Mouse (Mus musculus) forebrain, embryonic 10.5 days (tissue): ENCODE data around the gene Prkab2. TPM values are rescaled to one million over a fixed set of nuclear protein-coding genes. Genes with fewer than 3 reads are reported as not detected.

ENCODE experiments used
- DNase-seq: peaks from one replicate; pipeline ENCODE4 v3.0.0-alpha.2; 2017; ENCODE audit warnings: low spot score; ENCODE audit errors: extremely low spot score
- H3K27ac ChIP-seq: fragments of 300-500 bp; sonication (generic); 2 replicates; pipeline ENCODE4 v1.5.1; 2016; ENCODE audit warnings: mild to moderate bottlenecking
- H3K27me3 ChIP-seq: fragments of 300-500 bp; sonication (generic); 2 replicates; pipeline ENCODE4 v1.6.1; 2016; ENCODE audit warnings: mild to moderate bottlenecking; ENCODE audit not compliant: poor library complexity, severe bottlenecking
- H3K36me3 ChIP-seq: fragments of 300-500 bp; sonication (generic); replicated peaks from 2 replicates; pipeline ENCODE4 v1.6.1; 2016; ENCODE audit warnings: mild to moderate bottlenecking, moderate library complexity
- H3K4me1 ChIP-seq: fragments of 300-500 bp; sonication (generic); 2 replicates; pipeline ENCODE4 v1.6.1; 2016
- H3K4me3 ChIP-seq: fragments of 300-500 bp; sonication (generic); 2 replicates; pipeline ENCODE4 v1.5.1; 2016; ENCODE audit warnings: mild to moderate bottlenecking, moderate library complexity
- H3K9me3 ChIP-seq: fragments of 300-500 bp; sonication (generic); 2 replicates; pipeline ENCODE4 v1.6.1; 2016; ENCODE audit warnings: mild to moderate bottlenecking, moderate library complexity
- WGBS: fragments of 180-500 bp; shearing (Covaris S2); methylation state at CpG from one replicate; pipeline ENCODE4 v1.1.7; 2016; 5-methylcytosine and 5-hydroxymethylcytosine counted together
- polyA plus RNA-seq: library from polyadenylated mRNA; unstranded; fragments of >200 nt; fragmentation: Nextera tagmentation; extraction: Ambion mirVana; gene quantifications from 2 replicates; pipeline ENCODE4 v1.2.1, GENCODE M21; 2016

Gene Prkab2
- polyA plus RNA-seq, 1 experiment from 2014 or later, result 7.6 TPM

DNA sequence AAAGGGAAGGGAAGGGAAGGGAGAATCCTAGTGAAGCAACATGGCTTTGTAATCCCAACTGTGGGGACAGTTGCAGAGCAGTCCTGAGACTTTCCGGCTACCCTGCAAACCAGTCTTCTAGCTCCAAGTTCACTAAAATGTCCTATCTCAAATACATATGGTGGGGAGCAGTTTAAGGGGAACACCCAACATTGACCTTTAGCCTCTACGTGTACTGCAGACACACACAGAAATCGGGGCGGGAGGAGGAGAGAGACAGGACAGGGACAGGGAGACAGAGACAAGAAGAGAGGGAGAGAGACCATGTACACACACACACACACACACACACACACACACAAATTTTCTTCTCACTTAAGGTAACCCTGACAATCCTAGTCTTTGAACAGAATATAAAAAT is 28.1 kb upstream of the Prkab2 start:
- no peak for DNase-seq
- H3K27ac ChIP-seq, result no peak overlapping the region
- WGBS, result 86% methylated on average over 4 of the region's 4 CpGs

DNA sequence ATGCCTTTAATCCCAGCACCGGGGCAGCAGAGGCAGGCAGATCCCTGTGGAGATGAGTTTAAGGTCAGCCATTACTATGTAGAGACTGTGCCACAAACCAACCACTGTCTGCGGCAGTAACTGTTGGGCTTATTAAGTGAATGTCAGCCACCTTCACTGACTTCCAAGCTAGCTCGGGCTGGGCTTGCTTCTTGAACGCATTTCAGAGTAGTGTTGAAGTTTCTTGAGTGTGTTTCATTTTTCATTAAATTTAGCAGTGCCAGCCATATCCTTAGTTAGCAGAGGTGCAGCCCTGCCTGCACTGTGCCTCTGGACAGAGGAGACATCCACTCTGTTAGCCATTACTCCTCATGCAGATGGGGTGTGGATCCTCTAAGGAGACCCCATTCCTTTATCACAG is 27.2 kb upstream of the Prkab2 start:
- H3K36me3 ChIP-seq, result no peaks in the 10 kb centered on the region
- H3K4me3 ChIP-seq, result no peak overlapping the region
- no peaks in the 10 kb centered on the region for H3K9me3 ChIP-seq
- H3K27me3 ChIP-seq, result peaks cover 8% of the 10 kb centered on the region; the same call in 1 of the 2 replicates
- no peak overlapping the region for H3K27ac ChIP-seq
- 90% methylated on average over 4 of the region's 4 CpGs for WGBS
- DNase-seq, result no peak
- H3K4me1 ChIP-seq, result peaks cover 10% of the 10 kb centered on the region

More for the DNA sequence above, 28.1 kb upstream of the Prkab2 start:
- Histone ChIP-seq H3K36me3 (no peaks in the 10 kb centered on the region), H3K27me3 (peaks cover 8% of the 10 kb centered on the region; the same call in 1 of the 2 replicates), H3K9me3 (no peaks in the 10 kb centered on the region), H3K4me3 (no peak overlapping the region), H3K4me1 (peaks cover 10% of the 10 kb centered on the region)

DNA sequence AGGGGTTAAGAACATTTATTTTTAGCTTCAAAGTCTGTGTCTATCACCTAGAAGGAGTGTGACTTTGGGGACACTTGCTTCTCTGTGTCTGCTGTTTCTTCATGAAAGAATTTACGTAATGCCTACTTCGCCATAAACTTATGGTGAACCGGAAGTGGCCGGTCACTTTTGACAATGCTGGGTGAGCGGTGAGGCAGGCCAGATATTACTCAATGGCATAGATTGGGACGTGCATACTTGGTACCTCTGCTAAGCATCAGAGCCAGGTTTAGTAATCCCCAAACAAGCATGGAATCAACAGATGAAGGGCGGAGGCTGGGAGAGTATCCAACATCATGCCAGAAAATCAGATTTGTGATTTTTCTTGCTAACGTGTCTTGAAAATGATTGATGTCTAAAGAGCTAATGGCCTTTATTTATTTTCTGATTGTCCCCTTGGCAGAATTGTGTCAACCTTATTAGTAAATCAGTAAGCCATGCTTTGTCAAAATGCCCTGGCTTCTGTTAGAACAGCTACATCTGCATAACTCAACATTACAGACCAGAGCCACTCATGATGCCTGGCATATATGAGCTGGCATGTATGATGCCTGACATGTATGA is 26.6 kb upstream of the Prkab2 start:
- no peak for DNase-seq
- Histone ChIP-seq H3K27ac (no peak overlapping the region), H3K4me1 (peaks cover 10% of the 10 kb centered on the region), H3K4me3 (no peak overlapping the region), H3K27me3 (peaks cover 8% of the 10 kb centered on the region; the same call in 1 of the 2 replicates), H3K36me3 (no peaks in the 10 kb centered on the region), H3K9me3 (no peaks in the 10 kb centered on the region)
- 90% methylated on average over 8 of the region's 8 CpGs for whole genome bisulfite sequencing

DNA sequence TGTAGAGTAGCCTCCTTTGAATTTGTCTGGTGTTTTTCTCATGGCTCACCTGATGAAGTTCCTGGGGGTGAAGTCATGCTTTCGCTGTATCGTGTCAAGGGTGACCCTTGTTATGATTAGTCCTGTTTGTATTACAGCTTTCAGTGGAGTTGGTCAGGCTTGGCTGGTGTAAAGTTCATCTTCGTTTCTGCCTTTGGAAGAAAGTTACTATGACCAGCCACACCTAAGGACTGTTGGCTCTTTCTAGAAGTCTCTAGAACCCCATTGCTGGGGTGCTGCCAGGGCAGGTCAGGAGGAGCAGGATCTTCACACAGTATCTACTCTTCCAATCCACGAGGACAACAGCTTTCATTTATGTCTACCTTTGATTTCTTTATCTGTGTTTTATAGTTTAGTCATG is 24.5 kb upstream of the Prkab2 start:
- Histone ChIP-seq H3K4me3 (no peak overlapping the region), H3K27ac (no peak overlapping the region), H3K9me3 (no peaks in the 10 kb centered on the region), H3K27me3 (peaks cover 8% of the 10 kb centered on the region; the same call in 1 of the 2 replicates), H3K36me3 (no peaks in the 10 kb centered on the region), H3K4me1 (peaks cover 6% of the 10 kb centered on the region)
- WGBS, result 86% methylated on average over 4 of the region's 4 CpGs
- no peak for DNase-seq

DNA sequence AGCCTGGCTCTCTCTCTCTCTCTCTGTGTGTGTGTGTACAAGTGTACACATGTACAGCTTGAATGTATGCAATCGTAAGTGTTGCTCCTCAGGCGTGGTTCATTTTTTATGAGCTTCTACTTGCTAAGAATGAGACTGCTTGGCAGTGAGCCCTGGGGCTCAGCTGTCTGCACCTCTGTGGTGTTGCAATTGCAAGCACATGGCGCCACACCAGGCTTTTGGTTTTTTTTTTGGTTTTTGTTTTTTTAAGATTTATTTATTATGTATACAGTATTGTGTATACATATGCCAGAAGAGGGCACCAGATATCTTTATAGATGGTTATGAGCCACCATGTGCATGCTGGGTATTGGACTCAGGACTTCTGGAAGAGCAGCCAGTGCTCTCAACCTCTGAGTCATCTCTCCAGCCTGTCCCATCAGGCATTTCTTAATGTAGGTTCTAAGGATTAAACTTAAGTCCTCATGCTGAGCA is 23.7 kb upstream of the Prkab2 start:
- Histone ChIP-seq H3K4me1 (no peaks in the 10 kb centered on the region), H3K4me3 (no peak overlapping the region), H3K9me3 (no peaks in the 10 kb centered on the region), H3K27me3 (peaks cover 7% of the 10 kb centered on the region; the same call in 1 of the 2 replicates), H3K27ac (no peak overlapping the region), H3K36me3 (no peaks in the 10 kb centered on the region)
- 86% methylated on average over 3 of the region's 3 CpGs for WGBS
- DNase-seq, result no peak

DNA sequence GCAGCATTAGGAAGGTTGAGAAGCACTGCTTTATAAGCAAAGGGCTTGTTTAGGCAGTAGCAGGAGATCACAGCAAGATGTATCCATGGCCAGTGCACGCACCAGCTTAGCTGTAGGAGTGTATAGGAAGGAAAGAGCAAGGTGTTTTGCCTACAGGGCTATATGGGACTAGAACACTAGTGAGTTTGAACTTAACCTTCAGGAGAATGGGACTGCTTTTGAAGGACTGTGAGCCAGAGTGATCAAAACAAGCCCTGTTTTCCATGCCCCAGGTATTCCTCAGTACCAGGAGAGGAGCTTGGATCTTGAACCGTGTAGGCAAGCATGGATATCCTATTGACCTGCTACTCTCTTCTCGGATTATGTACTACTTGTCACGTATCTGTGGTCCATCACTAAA is 16.6 kb upstream of the Prkab2 start:
- H3K4me3 ChIP-seq, result no peak overlapping the region
- WGBS, result 94% methylated on average over 4 of the region's 4 CpGs
- H3K4me1 ChIP-seq, result no peaks in the 10 kb centered on the region
- no peak overlapping the region for H3K27ac ChIP-seq
- no peaks in the 10 kb centered on the region for H3K9me3 ChIP-seq
- no peaks in the 10 kb centered on the region for H3K27me3 ChIP-seq
- DNase-seq, result no peak
- no peaks in the 10 kb centered on the region for H3K36me3 ChIP-seq

DNA sequence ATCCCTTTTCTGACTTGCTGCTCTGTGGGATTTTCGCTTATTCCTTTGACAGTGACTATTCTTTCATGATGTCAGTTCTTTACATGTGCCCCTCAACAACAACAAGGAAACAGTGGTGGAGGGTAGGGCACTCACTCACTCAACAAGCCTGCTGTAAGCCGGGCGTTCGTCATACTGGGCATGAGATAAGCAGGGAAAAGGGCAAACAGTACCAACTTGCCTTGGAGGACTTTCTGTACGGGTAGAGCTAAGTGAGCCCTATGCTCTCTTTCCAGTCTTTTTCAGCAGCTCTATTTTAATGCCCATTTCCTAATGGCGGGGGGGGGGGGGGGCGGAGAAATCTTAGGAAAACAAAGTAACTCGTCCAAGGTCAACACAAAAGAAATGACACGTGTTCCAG is 16.0 kb upstream of the Prkab2 start:
- no peaks in the 10 kb centered on the region for H3K27me3 ChIP-seq

DNA sequence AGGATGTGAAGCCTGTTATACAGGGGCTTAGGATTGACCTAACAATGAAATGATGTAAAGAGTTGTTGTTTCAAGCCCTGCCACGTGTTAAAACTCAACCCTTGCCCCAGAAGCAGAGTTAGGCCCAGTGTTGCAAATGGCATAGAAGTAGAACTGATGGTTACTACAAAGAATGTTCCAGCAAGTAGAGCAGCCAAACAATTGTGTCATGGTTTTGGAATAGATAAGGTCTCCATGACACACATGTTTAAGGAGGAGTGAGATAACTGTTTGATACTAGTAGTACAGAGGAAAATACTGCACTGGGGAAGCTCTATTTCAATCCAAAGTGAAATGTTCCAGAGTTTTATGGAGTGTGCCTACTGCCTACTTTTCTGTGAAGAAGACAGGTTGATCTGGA is 9.5 kb upstream of the Prkab2 start:
- Histone ChIP-seq H3K9me3 (no peaks in the 10 kb centered on the region), H3K4me3 (no peak overlapping the region), H3K27me3 (no peaks in the 10 kb centered on the region), H3K27ac (no peak overlapping the region), H3K4me1 (0 out of 2 replicates have a peak, but pooled peaks cover 3% of the 10 kb centered on the region), H3K36me3 (no peaks in the 10 kb centered on the region)
- 51% methylated on average over 1 of the region's 1 CpGs for WGBS
- DNase-seq, result no peak

More for the DNA sequence above, 16.0 kb upstream of the Prkab2 start:
- 91% methylated on average over 9 of the region's 9 CpGs for WGBS
- no peaks in the 10 kb centered on the region for H3K4me1 ChIP-seq
- no peak overlapping the region for H3K4me3 ChIP-seq
- no peak for DNase-seq
- H3K9me3 ChIP-seq, result no peaks in the 10 kb centered on the region
- H3K27ac ChIP-seq, result no peak overlapping the region
- H3K36me3 ChIP-seq, result no peaks in the 10 kb centered on the region

DNA sequence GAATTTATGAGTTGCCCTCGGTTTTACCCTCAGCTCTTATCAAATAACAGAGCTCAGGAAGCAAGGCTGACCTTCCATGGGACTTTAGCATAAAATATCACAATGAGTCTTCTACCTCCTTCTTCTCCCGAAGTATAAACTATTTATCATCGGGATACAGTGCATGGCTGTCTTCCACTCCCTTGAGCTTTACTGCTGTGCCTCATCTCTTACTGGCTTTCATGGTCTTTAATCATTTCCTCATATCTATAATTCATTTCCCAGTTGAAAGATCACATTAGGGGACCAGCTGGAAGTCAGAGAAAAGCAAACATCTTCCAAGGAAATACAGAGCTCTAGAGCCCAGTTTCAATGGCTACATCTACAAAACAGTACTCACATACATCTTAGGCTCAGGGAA is 9.0 kb upstream of the Prkab2 start:
- Histone ChIP-seq H3K9me3 (no peaks in the 10 kb centered on the region), H3K4me3 (no peak overlapping the region), H3K27ac (no peak overlapping the region), H3K36me3 (no peaks in the 10 kb centered on the region), H3K4me1 (0 out of 2 replicates have a peak, but pooled peaks cover 3% of the 10 kb centered on the region), H3K27me3 (no peaks in the 10 kb centered on the region)
- no peak for DNase-seq
- 76% methylated on average over 3 of the region's 3 CpGs for WGBS

DNA sequence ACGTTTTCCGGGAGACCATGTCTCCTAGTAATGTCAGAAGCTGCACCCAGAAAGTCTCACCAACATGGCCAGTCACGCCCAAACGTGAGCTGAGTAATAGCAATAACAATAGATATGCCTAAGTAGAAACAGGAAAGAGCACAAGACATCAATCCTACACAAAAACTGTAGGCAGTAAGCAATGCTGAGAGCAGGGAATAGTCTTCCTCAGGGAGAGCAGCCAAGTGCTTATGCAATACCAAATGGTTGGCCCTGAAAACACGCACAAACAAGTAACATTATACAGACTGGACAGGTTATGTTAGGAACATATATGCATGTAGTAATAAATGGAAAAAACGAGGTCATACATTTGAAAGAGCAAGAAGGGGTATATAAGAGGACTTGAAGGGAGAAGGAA is 8.5 kb upstream of the Prkab2 start:
- H3K4me1 ChIP-seq, result 0 out of 2 replicates have a peak, but pooled peaks cover 3% of the 10 kb centered on the region
- WGBS, result 87% methylated on average over 6 of the region's 6 CpGs
- H3K36me3 ChIP-seq, result no peaks in the 10 kb centered on the region
- H3K4me3 ChIP-seq, result no peak overlapping the region
- H3K9me3 ChIP-seq, result no peaks in the 10 kb centered on the region
- no peak overlapping the region for H3K27ac ChIP-seq
- DNase-seq, result no peak
- no peaks in the 10 kb centered on the region for H3K27me3 ChIP-seq

DNA sequence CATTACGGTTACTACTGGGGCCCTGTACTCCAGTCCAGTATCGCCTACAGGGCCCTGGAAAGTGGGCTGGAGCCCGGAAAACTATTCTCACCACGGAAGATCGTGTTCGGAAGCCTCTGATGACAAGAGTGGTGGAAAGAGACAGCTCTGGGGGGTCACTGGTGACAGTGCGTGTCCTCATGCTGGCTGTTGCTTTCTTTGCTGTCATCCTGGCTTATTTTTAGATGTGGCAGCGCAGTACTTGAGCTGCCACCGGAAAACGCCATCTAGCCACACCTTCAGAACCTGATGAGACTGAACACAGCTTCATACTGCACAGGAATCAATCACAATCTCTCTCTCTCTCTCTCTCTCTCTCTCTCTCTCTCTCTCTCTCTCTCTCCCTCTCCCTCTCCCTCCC is 6.4 kb upstream of the Prkab2 start:
- H3K36me3 ChIP-seq, result no peaks in the 10 kb centered on the region
- DNase-seq, result no peak
- no peaks in the 10 kb centered on the region for H3K27me3 ChIP-seq
- H3K9me3 ChIP-seq, result no peaks in the 10 kb centered on the region
- H3K27ac ChIP-seq, result no peak overlapping the region
- 0 out of 2 replicates have a peak, but pooled peaks cover 3% of the 10 kb centered on the region for H3K4me1 ChIP-seq
- 90% methylated on average over 10 of the region's 10 CpGs for WGBS
- H3K4me3 ChIP-seq, result no peak overlapping the region

DNA sequence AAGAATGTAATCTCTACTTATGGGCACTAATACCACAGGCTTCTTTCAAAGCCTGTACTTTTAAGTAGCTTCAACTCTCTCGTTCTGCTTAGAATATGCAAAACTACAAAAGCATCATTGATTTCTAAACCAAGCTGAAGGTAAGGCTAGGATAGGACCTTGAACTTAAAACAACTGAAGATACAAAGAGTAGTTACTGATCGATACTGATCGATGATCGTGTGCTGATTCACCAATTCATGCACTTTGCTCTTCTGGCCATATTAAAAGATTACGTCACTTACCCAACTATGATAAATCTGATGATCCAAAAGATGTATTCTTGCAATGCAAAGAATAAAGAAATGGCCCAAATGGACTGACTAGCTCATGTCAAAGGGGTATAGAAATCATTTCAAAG is 4.2 kb upstream of the Prkab2 start:
- Histone ChIP-seq H3K4me1 (peaks cover 10% of the 10 kb centered on the region), H3K4me3 (no peak overlapping the region), H3K9me3 (no peaks in the 10 kb centered on the region), H3K27me3 (no peaks in the 10 kb centered on the region), H3K36me3 (no peaks in the 10 kb centered on the region), H3K27ac (no peak overlapping the region)
- no peak for DNase-seq
- 92% methylated on average over 5 of the region's 5 CpGs for WGBS

DNA sequence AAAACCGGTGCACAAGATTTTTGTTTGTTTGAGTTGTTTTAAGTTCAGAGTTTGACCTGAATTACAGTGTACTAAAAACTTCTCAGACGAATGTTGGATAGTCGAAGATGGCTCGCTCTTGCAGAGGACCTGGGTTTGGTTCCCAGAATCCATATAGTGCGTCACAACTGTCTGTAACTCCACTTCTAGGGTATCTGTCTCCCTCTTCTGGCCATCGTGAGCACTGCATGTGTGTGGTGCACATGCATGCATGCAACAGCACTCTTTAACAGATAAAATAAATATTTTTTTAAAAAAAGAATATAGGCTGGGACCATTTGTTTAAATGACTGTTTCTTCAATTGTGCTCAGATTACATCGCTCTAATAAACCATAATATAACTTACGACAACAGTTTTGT is 3.1 kb upstream of the Prkab2 start:
- Histone ChIP-seq H3K4me1 (peaks cover 20% of the 10 kb centered on the region), H3K27ac (no peak overlapping the region), H3K36me3 (no peaks in the 10 kb centered on the region), H3K27me3 (no peaks in the 10 kb centered on the region), H3K9me3 (no peaks in the 10 kb centered on the region), H3K4me3 (no peak overlapping the region)
- WGBS, result 80% methylated on average over 8 of the region's 8 CpGs
- no peak for DNase-seq
